Mouse (Mus musculus): Measurements from ENCODE around the gene Gm21969. TPM values are rescaled to one million over a fixed set of nuclear protein-coding genes. Genes with fewer than 3 reads are reported as not detected.
A peak's percentile ranks its signal among the peaks of the same experiment; 100 is the strongest.

Gm21969 gene
- polyA plus RNA-seq, 1 experiment from 2014 or later, result 0.04 TPM

GRCm38 (mm10) chr4:139697755-139698154 is 94.8 kb downstream of the Gm21969 start:
- H3K27me3 ChIP-seq (ENCODE audit: insufficient read depth, low read length), result 0 out of 2 replicates have a peak, but pooled peaks cover 3% of the 10 kb centered on the region
- 13% methylated on average over 9 of the region's 9 CpGs for WGBS (ENCODE audit: insufficient replicate concordance)
- ATAC-seq, result no peak

DNA sequence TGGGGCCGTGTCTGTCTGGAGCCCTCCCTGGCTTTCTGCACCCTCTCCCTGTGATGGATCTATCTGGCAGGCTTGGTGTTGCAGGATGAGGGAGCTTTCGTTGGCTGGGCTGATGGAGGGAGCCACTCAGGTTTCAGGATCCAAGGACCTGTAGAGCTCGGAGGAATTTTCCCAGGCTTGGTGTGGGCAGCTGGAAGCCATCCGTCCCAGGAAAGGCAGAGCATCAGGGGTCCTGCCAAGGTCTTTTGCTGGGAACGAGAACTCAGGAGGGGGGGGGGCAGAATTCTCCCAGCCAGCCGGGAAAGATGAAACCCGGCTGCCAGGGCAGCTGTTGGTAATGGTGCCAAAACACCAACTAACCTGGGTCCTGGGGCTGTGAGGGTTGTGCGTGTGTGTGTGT is 95.6 kb downstream of the Gm21969 start:
- H3K4me3 ChIP-seq (ENCODE audit: low read depth, low read length), result no peak overlapping the region
- H3K4me2 ChIP-seq (ENCODE audit: low read depth, low read length), result no peak overlapping the region
- H3K27ac ChIP-seq (ENCODE audit: low read depth), result no peak overlapping the region
- no peaks in the 10 kb centered on the region for H3K36me3 ChIP-seq (replicated peaks; ENCODE audit: insufficient read depth, low read length)
- TF ChIP-seq EP300 (IDR thresholded peaks at IDR 0.05; ENCODE audit: low read depth) (no peak), CTCF (IDR thresholded peaks at IDR 0.05; ENCODE audit: low read depth) (no peak)
- WGBS (ENCODE audit: insufficient replicate concordance), result 68% methylated on average over 8 of the region's 8 CpGs
- DNase-seq (no peak), ATAC-seq (no peak)
- 0 out of 2 replicates have a peak, but pooled peaks cover 3% of the 10 kb centered on the region for H3K27me3 ChIP-seq (ENCODE audit: insufficient read depth, low read length)
- H3K4me1 ChIP-seq (ENCODE audit: insufficient read depth), result no peaks in the 10 kb centered on the region
- H3K9ac ChIP-seq (replicated peaks), result no peak overlapping the region
- H3K9me3 ChIP-seq (ENCODE audit: low read length), result no peaks in the 10 kb centered on the region; the same call in 1 of the 2 replicates

More at GRCm38 (mm10) chr4:139697755-139698154, 94.8 kb downstream of the Gm21969 start:
- Histone ChIP-seq H3K9me3 (ENCODE audit: low read length) (no peaks in the 10 kb centered on the region; the same call in 1 of the 2 replicates), H3K36me3 (replicated peaks; ENCODE audit: insufficient read depth, low read length) (no peaks in the 10 kb centered on the region), H3K4me3 (ENCODE audit: low read depth, low read length) (no peak overlapping the region), H3K9ac (replicated peaks) (no peak overlapping the region), H3K4me2 (ENCODE audit: low read depth, low read length) (no peak overlapping the region), H3K4me1 (ENCODE audit: insufficient read depth) (no peaks in the 10 kb centered on the region), H3K27ac (ENCODE audit: low read depth) (no peak overlapping the region)
- TF ChIP-seq EP300 (IDR thresholded peaks at IDR 0.05; ENCODE audit: low read depth), result no peak
- no peak for DNase-seq

- TF ChIP-seq EP300 (IDR thresholded peaks at IDR 0.05; ENCODE audit: low read depth), result no peak
- no peak for TF ChIP-seq CTCF (IDR thresholded peaks at IDR 0.05; ENCODE audit: low read depth)
- Histone ChIP-seq H3K27me3 (ENCODE audit: insufficient read depth, low read length) (no peaks in the 10 kb centered on the region), H3K4me2 (ENCODE audit: low read depth, low read length) (no peak overlapping the region), H3K4me3 (ENCODE audit: low read depth, low read length) (no peak overlapping the region), H3K27ac (ENCODE audit: low read depth) (no peak overlapping the region), H3K9me3 (ENCODE audit: low read length) (no peaks in the 10 kb centered on the region), H3K4me1 (ENCODE audit: insufficient read depth) (no peaks in the 10 kb centered on the region), H3K36me3 (replicated peaks; ENCODE audit: insufficient read depth, low read length) (no peaks in the 10 kb centered on the region), H3K9ac (replicated peaks) (no peak overlapping the region)
- no peak for DNase-seq
- WGBS (ENCODE audit: insufficient replicate concordance), result 44% methylated on average over 4 of the region's 4 CpGs
- no peak for ATAC-seq
Measured at GRCm38 (mm10) chr4:139702914-139703313, 99.9 kb downstream of the Gm21969 start.

- TF ChIP-seq CTCF (IDR thresholded peaks at IDR 0.05; ENCODE audit: low read depth), result peak; percentile 54
- no peak for TF ChIP-seq EP300 (IDR thresholded peaks at IDR 0.05; ENCODE audit: low read depth)
- WGBS (ENCODE audit: insufficient replicate concordance), result 65% methylated on average over 11 of the region's 11 CpGs
- no peak overlapping the region for H3K27ac ChIP-seq (ENCODE audit: low read depth)
- H3K27me3 ChIP-seq (ENCODE audit: insufficient read depth, low read length), result no peaks in the 10 kb centered on the region
- no peaks in the 10 kb centered on the region for H3K9me3 ChIP-seq (ENCODE audit: low read length)
- H3K4me2 ChIP-seq (ENCODE audit: low read depth, low read length), result no peak overlapping the region
- no peaks in the 10 kb centered on the region for H3K4me1 ChIP-seq (ENCODE audit: insufficient read depth)
- no peak overlapping the region for H3K9ac ChIP-seq (replicated peaks)
- ATAC-seq, result no peak
- H3K36me3 ChIP-seq (replicated peaks; ENCODE audit: insufficient read depth, low read length), result no peaks in the 10 kb centered on the region
- no peak for DNase-seq
- H3K4me3 ChIP-seq (ENCODE audit: low read depth, low read length), result no peak overlapping the region
Measured at GRCm38 (mm10) chr4:139703468-139703867, 100.5 kb downstream of the Gm21969 start.

DNA sequence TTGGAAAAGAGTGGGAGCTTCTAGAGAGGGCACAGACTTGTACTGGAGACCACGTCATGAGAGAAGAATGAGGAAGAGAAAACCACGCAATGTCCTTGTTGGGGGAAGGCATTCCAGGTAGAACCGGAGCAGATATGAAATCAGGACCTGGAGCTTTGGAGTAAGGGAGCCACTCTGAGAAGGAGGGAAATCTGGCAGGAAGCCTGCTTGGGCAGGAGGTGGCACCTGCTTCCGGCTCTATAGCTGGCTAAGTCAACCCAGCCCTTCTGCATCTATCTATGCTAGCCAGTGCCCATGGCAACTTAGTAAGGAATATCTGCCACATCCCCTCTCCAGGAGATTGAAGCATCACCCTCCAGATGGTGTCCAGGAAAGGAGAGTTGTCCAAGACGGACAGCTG is 103.0 kb downstream of the Gm21969 start:
- Histone ChIP-seq H3K4me1 (ENCODE audit: insufficient read depth) (no peaks in the 10 kb centered on the region), H3K9ac (replicated peaks) (no peak overlapping the region), H3K27me3 (ENCODE audit: insufficient read depth, low read length) (no peaks in the 10 kb centered on the region), H3K9me3 (ENCODE audit: low read length) (no peaks in the 10 kb centered on the region), H3K4me3 (ENCODE audit: low read depth, low read length) (no peak overlapping the region), H3K4me2 (ENCODE audit: low read depth, low read length) (no peak overlapping the region), H3K27ac (ENCODE audit: low read depth) (no peak overlapping the region), H3K36me3 (replicated peaks; ENCODE audit: insufficient read depth, low read length) (no peaks in the 10 kb centered on the region)
- 72% methylated on average over 5 of the region's 5 CpGs for WGBS (ENCODE audit: insufficient replicate concordance)
- no peak for ATAC-seq
- TF ChIP-seq EP300 (IDR thresholded peaks at IDR 0.05; ENCODE audit: low read depth), result no peak
- no peak for TF ChIP-seq CTCF (IDR thresholded peaks at IDR 0.05; ENCODE audit: low read depth)
- DNase-seq, result no peak

- no peak overlapping the region for H3K9ac ChIP-seq (replicated peaks)
- no peaks in the 10 kb centered on the region for H3K4me1 ChIP-seq (ENCODE audit: insufficient read depth)
- TF ChIP-seq CTCF (IDR thresholded peaks at IDR 0.05; ENCODE audit: low read depth) (no peak), EP300 (IDR thresholded peaks at IDR 0.05; ENCODE audit: low read depth) (no peak)
- DNase-seq (no peak), ATAC-seq (no peak)
- no peaks in the 10 kb centered on the region for H3K36me3 ChIP-seq (replicated peaks; ENCODE audit: insufficient read depth, low read length)
- no peaks in the 10 kb centered on the region for H3K9me3 ChIP-seq (ENCODE audit: low read length)
- no peak overlapping the region for H3K27ac ChIP-seq (ENCODE audit: low read depth)
- H3K4me2 ChIP-seq (ENCODE audit: low read depth, low read length), result no peak overlapping the region
- WGBS (ENCODE audit: insufficient replicate concordance), result 56% methylated on average over 25 of the region's 25 CpGs
- H3K4me3 ChIP-seq (ENCODE audit: low read depth, low read length), result no peak overlapping the region
- H3K27me3 ChIP-seq (ENCODE audit: insufficient read depth, low read length), result no peaks in the 10 kb centered on the region
Measured at GRCm38 (mm10) chr4:139710467-139711334, 107.7 kb downstream of the Gm21969 start.

Small RNA genes within 50 kb of the gene (microRNA-seq; reads per million reads assigned to microRNA genes)
- gene Gm25571 (not detected), gene Mir7020 (1.6 reads per million)

Other genes starting within 250 kb of the Gm21969 start
- gene Iffo2, start 72.6 kb upstream of the Gm21969 start, polyA plus RNA-seq (2015; fragmentation: Nextera tagmentation; extraction: Ambion mirVana), result 1.2 and 2.0 TPM in 2 replicates
- 81.2 and 86.3 TPM in 2 replicates for gene Aldh4a1, start 19.7 kb downstream of the Gm21969 start, polyA plus RNA-seq (2015; fragmentation: Nextera tagmentation; extraction: Ambion mirVana)
- not detected in 2 replicates for gene Tas1r2, start 50.4 kb downstream of the Gm21969 start, polyA plus RNA-seq (2015; fragmentation: Nextera tagmentation; extraction: Ambion mirVana)
- not detected in 2 replicates for gene Pax7, start 230.3 kb downstream of the Gm21969 start, polyA plus RNA-seq (2015; fragmentation: Nextera tagmentation; extraction: Ambion mirVana)